Mouse (Mus musculus) mature B cell (primary cell): ENCODE results near the gene Aldh3b2.
"Not testable (repeated sequence)": the region's sequence is repeated elsewhere in the genome, so short reads cannot be mapped to it uniquely, and the experiment has no call there.

Source experiments
- in situ Hi-C: fragments of 300-500 bp; cut with MboI; formaldehyde crosslinking; loops from 2 replicates; pipeline ENCODE4 v1.14.3; 2019

Aldh3b2 gene

GRCm38 (mm10) chr19:3947813-3948212 is 24.3 kb upstream of the Aldh3b2 start:
- in situ Hi-C loops, result no loop called here

GRCm38 (mm10) chr19:3948546-3948945 is 23.6 kb upstream of the Aldh3b2 start:
- in situ Hi-C loops, result no loop called here

GRCm38 (mm10) chr19:3950331-3950730 is 21.8 kb upstream of the Aldh3b2 start:
- in situ Hi-C loops, result no loop called here

GRCm38 (mm10) chr19:3951461-3951860 is 20.7 kb upstream of the Aldh3b2 start:
- in situ Hi-C loops, result no loop called here

GRCm38 (mm10) chr19:3952099-3952498 is 20.0 kb upstream of the Aldh3b2 start:
- in situ Hi-C loops, result no loop called here

- in situ Hi-C loops, result no loop called here
These were observed 17.1 kb upstream of the Aldh3b2 start for GRCm38 (mm10) chr19:3955033-3955432.

- in situ Hi-C loops, result no loop called here
These were observed 16.3 kb upstream of the Aldh3b2 start for GRCm38 (mm10) chr19:3955804-3956203.

- in situ Hi-C loops, result not testable (repeated sequence)
These were observed 14.7 kb upstream of the Aldh3b2 start for GRCm38 (mm10) chr19:3957296-3958036.

GRCm38 (mm10) chr19:3958470-3958869 is 13.7 kb upstream of the Aldh3b2 start, which contains the start of gene Aldh3b3:
Aldh3b3 (plus strand) TSS chr19:3958645.
- in situ Hi-C loops, result no loop called here

- in situ Hi-C loops, result no loop called here
These were observed 13.1 kb upstream of the Aldh3b2 start for GRCm38 (mm10) chr19:3959030-3959429.

GRCm38 (mm10) chr19:3960211-3960610 is 11.9 kb upstream of the Aldh3b2 start:
- in situ Hi-C loops, result no loop called here

- in situ Hi-C loops, result not testable (repeated sequence)
These were observed 10.3 kb upstream of the Aldh3b2 start for GRCm38 (mm10) chr19:3961805-3962204.

- in situ Hi-C loops, result no loop called here
These were observed 9.7 kb upstream of the Aldh3b2 start for GRCm38 (mm10) chr19:3962469-3962868.

- in situ Hi-C loops, result no loop called here
These were observed 8.1 kb upstream of the Aldh3b2 start for GRCm38 (mm10) chr19:3964030-3964429.

- in situ Hi-C loops, result no loop called here
These were observed 5.6 kb upstream of the Aldh3b2 start for GRCm38 (mm10) chr19:3966330-3967075.

- in situ Hi-C loops, result no loop called here
These were observed 4.9 kb upstream of the Aldh3b2 start for GRCm38 (mm10) chr19:3967258-3967657.

GRCm38 (mm10) chr19:3974608-3975007 is 2.5 kb downstream of the Aldh3b2 start:
- in situ Hi-C loops, result not testable (repeated sequence)

- in situ Hi-C loops, result no loop called here
These were observed 3.7 kb downstream of the Aldh3b2 start for GRCm38 (mm10) chr19:3975866-3976265.

- in situ Hi-C loops, result no loop called here
These were observed 8.2 kb downstream of the Aldh3b2 start for GRCm38 (mm10) chr19:3980309-3980708.

- in situ Hi-C loops, result no loop called here
These were observed 8.8 kb downstream of the Aldh3b2 start for GRCm38 (mm10) chr19:3980917-3981316.

- in situ Hi-C loops, result no loop called here
These were observed 11.5 kb downstream of the Aldh3b2 start for GRCm38 (mm10) chr19:3983527-3984200.

GRCm38 (mm10) chr19:3985261-3985681 is 13.1 kb downstream of the Aldh3b2 start:
- in situ Hi-C loops, result no loop called here

GRCm38 (mm10) chr19:3986334-3986733 is 14.2 kb downstream of the Aldh3b2 start, which contains the start of gene Acy3:
Acy3 (plus strand) TSS chr19:3986570.
- in situ Hi-C loops, result no loop called here
